Mouse (Mus musculus) spleen, postnatal 10 days (tissue): ENCODE measurements around the gene Caml.
"Not testable (repeated sequence)": the region's sequence is repeated elsewhere in the genome, so short reads cannot be mapped to it uniquely, and the experiment has no call there.

Experiments used
- DNase-seq, 2 experiments: peaks; one replicate each; pipeline ENCODE4 v3.0.0; 2021 to 2022; ENCODE audit warnings: low spot score in 2 of 2

Gene Caml

GRCm38 (mm10) chr13:55622156-55622648, 603 bp upstream of the Caml start:
- not testable (repeated sequence) for DNase-seq

- peak; percentile 91 to 95 for DNase-seq
These were observed 11.9 kb downstream of the Caml start, which contains the start of gene Ddx46 for GRCm38 (mm10) chr13:55634639-55635127. Ddx46 (plus strand) TSS chr13:55635027.

- no peak for DNase-seq
These were observed 12.4 kb downstream of the Caml start for GRCm38 (mm10) chr13:55635146-55635571.

GRCm38 (mm10) chr13:55636185-55636983, 13.6 kb downstream of the Caml start:
- DNase-seq, result no peak

DNA sequence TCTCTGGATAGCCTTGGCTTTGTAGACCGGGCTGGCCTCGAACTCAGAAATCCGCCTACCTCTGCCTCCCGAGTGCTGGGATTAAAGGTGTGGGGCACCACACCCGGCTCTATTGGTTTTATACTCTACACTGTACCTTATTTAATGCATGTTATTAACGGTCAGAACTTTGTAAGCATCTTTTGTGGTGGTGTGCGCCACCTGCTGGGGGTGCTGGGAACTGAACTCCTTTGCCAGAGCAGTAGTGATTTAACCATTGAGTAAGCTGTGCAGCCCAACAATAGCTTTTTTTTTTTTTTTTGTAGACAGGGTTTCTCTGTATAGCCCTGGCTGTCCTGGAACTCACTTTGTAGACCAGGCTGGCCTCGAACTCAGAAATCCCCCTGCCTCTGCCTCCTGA, 17.7 kb downstream of the Caml start:
- peak; percentile 79 to 89 for DNase-seq

- DNase-seq, result peak in 1 of 2 experiments; percentile 71
These were observed 21.7 kb downstream of the Caml start for GRCm38 (mm10) chr13:55644525-55644924.

DNA sequence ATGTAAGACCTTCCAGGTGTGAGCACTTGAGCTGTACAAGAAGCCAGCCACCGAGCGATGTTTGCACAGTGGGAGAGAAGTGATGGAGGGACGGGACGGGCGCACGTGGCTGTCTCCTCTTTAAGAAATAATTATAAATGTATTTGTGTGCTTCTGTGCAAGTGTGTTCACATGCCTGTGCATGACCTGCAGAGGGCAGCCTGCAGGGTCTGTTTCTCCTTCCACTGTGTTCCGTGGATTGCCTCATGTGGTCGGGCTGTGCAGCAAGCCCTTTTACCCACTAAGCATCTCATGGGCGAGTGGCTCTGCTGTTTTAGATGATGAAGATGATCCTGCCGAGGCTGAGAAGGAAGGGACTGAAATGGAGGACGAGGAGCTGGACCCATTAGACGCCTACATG, 27.3 kb downstream of the Caml start:
- DNase-seq, result no peak

DNA sequence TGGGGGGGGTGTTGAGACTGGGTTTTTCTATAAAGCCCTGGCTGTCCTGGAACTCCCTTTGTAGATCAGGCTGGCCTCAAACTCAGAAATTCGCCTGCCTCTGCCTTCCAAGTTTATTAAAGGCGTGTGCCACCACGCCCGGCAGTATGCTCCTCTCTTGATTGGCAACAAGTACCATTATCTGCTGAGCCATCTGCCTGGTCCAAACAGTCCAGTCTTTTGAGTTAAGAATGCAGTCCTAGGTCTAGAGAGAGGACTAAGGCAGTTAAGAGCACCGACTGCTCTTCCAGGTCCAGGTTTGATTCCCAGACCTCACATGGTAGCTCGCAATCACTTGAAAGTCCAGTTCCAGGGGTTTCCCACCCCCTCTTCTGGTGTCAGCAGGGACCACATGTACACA, 28.2 kb downstream of the Caml start:
- no peak for DNase-seq

DNA sequence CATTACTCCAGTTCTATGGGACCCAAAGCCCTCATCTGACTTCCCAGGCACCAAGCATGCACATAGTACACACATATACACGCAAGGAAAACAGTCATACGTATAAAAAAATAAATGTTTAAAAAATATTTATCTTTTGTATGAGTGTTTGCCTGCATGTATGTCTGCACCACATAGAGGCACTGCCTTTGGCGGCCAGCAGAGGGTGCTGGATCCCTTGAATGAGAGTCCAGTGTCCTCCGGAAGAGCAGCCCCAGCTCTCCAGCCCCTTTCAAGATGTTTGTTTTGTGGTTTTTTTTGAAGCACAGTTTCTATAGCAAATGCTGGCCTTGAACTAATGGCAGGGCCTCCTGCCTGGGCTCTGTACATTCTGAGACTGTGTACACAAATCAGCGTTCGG, 45.7 kb downstream of the Caml start:
- DNase-seq, result peak; percentile 17 to 70

GRCm38 (mm10) chr13:55672711-55673110, 49.9 kb downstream of the Caml start:
- no peak for DNase-seq

DNA sequence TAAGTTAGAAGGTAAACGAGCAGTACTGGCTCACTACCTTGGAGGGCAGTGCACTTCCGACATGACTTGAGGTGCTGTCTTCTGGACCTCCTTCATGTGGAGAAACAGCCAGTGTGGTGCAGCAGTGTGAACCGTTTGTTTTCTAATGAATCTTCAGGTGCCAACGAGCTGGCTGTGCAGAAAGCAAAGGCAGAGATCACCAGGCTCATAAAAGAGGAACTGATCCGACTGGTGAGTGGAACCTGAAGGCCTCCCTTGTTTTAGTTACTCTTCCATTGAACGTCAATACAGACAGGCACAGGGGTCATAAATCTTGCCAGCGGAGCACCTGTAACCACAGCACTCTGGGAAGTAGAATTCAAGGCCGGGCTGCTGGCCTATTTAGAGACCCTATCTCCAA, 54.6 kb downstream of the Caml start:
- no peak for DNase-seq
